Mouse (Mus musculus) cerebellum, postnatal 36 days (tissue): Measurements from ENCODE around the gene Rxra.

ENCODE experiments used
- DNase-seq, 2 experiments: peaks; one replicate each; pipeline ENCODE4 v3.0.0; 2021 to 2022; ENCODE audit warnings: mixed read lengths in 2 of 2

Rxra gene

GRCm38 (mm10) chr2:27671633-27672091 is 4.6 kb upstream of the Rxra start:
- DNase-seq = no peak

DNA sequence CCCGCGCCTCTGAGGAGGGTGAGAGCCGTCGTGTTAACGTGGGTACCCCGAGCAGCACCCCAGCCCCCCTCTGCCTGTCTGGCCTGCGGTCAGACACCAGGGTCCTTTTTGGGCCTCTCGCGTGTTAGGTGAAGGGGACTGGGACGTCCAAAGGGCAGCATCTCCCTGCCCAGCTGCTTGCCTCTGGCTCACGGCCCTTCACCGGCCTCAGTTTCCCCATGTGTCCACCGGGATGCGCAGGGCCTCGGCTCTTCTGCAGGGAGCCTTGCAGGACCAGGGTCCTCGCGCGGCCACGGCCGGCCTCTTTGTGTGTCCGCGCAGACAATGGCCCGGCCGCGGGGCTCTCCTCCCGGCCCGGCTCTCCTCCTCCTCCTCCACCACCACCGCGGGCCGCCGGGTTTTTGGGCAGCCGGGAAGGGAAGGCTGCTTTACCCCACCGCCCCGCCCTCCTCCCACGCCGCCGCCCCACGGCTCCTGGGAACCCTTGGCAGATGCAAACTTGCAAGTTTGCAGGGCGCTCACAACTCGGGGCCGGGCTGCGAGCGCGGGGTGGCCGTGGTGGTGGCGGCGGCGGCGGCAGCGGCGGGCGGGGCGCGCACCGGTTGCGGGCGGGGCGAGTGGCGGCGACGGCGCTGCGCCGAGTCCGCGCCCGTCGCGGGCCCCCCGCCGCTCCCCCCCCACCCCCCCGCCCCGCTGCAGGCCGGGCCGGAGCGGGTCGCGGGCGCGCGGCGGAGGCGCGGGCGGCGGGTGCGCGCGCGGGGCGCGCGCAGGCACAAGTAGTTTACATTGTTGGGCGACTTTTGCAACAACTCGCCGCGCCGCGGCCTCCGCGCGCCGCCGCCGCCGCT is 462 bp downstream of the Rxra start:
- peak; percentile 39 to 52 for DNase-seq

- DNase-seq = peak; percentile 33 to 36
Measured at GRCm38 (mm10) chr2:27677411-27678310, 1.4 kb downstream of the Rxra start.

DNA sequence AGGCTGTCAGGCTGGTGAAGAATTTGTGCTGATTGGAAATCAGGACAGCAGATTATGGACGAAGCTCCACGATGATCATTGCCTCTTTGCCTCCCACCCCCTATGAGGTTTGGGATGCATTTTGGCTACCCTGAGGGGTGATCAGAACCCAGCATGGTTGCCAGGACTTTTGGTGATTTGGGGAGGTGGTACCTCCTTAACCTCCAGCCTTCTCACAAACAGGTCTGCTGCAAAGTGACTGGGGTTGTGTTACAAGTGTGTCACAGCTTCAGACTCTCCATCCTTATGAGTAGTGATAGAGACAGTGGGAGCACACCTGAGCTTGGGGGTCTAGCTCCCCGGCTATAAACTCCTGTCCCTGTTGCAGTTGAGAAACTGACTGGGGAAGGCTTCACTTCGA is 2.1 kb downstream of the Rxra start:
- DNase-seq = no peak

GRCm38 (mm10) chr2:27678836-27679480 is 2.7 kb downstream of the Rxra start:
- no peak for DNase-seq

DNA sequence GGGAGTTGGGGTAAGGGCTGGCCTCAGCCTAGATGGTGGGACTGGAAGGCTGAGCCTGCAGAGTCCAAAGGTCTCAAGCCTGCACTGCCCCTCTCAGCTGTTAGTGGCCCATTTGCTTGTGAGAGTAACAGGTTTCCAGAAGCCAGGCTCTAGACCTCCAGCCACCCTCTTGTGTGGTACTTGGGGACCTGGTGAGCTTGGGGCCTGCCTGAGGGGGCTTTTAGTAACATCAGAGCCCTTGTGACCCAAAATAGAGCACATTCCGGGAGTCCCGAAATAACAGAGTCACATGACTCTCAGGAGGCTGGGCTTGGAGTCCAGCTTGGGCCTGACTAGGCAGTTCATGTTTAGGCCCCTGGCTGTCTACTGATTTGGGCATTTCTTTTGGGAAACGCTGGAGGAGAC is 3.4 kb downstream of the Rxra start:
- no peak for DNase-seq

GRCm38 (mm10) chr2:27680058-27680457 is 3.8 kb downstream of the Rxra start:
- DNase-seq = no peak

GRCm38 (mm10) chr2:27680595-27680994 is 4.4 kb downstream of the Rxra start:
- no peak for DNase-seq

DNA sequence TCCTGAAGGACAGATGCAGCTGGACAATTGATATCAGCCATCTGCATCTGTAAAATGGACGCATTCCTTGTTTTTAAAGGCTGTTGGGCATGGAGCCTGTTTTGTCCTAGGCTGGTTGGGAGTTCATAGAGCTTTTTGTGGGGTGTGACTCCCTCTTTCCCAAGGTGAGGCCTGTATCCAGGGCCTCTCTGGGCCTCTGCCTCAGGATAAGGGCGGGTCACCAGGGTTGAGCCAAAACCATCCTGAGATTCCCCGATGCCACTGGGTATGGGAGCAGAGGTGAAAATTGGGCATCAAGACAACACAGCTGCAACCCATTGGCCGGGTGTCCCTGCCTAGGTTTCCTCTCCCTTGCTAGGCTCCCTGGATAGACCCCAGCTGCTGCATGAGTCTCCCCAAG is 5.2 kb downstream of the Rxra start:
- DNase-seq = no peak

DNA sequence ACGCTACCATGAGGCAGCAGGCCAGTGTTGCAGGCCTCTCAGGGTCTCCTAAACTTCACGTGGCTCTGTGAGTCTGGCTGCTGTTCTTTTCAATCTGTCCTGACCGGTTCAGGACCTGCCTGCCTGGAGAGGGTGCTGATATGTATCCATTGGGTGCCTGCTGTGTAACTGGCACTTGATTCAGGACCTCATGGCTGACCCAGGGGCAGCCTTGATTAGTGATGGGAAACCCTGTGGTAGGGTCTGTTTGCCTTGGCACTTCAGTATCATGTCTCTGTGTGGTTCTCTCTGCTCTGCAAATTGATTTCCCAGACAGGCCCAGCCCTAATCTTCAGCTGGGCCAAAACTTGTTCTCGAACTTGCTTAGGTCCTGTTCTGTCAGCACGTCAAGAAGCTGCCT is 5.9 kb downstream of the Rxra start:
- no peak for DNase-seq

- no peak for DNase-seq
Measured at GRCm38 (mm10) chr2:27684017-27684657, 7.9 kb downstream of the Rxra start.

GRCm38 (mm10) chr2:27685917-27686316 is 9.7 kb downstream of the Rxra start:
- no peak for DNase-seq

DNA sequence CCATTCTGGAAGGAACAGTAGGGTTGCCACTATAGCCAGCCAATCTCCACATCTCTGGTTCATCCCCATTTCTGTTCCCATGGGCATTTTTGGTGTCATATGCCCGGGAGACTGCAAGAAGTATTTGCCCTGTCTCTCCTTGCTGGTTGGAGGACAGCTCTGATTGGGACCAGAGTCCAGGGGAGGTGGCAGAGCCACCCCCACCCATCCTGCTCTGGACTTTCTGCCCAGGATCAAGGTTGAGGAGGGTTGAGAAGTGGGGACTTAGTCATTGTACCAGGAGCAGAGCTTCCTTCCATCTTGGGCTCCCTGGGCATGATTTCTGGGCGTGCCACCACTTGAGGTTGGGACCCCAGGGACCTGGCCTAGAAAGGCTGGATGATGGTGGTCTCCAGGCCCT is 10.1 kb downstream of the Rxra start:
- no peak for DNase-seq

GRCm38 (mm10) chr2:27687041-27687440 is 10.8 kb downstream of the Rxra start:
- no peak for DNase-seq

- DNase-seq = no peak
Measured at GRCm38 (mm10) chr2:27687973-27688372, 11.7 kb downstream of the Rxra start.

GRCm38 (mm10) chr2:27690714-27691113 is 14.5 kb downstream of the Rxra start:
- no peak for DNase-seq

- no peak for DNase-seq
Measured at GRCm38 (mm10) chr2:27691139-27691720, 15.0 kb downstream of the Rxra start.

DNA sequence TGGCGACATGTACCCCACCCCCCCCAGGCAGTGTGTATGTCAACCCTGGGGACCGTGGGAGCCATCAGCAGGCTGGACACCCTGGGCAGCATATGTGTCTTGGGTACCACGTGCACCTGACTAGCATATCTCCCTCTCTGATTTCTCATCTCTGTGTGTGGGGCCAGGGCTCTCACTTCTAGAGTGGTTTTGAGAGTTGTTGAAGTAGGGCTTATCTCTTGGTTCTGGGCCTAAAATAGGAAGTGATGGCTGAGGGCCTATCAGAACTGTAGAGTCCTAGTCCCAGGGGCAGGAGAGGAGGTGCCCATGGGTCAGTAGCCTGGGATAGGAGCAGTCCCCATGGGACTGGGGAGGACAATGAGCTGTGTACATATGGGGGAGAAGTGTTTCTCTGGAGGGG is 16.4 kb downstream of the Rxra start:
- DNase-seq = no peak

DNA sequence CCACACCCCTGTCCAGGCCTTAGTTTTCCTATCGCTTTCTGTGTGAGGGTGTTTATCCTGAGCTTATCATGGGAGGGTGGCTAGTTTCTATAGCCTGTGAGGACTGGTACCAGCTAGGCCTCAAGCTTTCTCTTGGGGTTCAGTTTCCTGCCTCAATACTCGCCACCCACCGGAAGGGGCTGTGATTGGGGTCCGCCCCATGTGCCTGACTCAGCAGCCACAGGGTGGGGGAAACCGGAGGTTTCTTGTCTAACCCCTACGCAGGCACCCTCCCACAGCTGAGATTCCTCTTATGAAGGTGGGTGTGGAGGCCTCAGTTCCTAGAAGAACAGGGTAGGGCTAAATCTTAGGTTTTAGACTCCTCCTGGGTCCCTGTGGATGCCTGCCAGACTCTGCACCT is 17.4 kb downstream of the Rxra start:
- DNase-seq = no peak

- peak; percentile 73 to 80 for DNase-seq
Measured at GRCm38 (mm10) chr2:27699574-27699973, 23.3 kb downstream of the Rxra start.

DNA sequence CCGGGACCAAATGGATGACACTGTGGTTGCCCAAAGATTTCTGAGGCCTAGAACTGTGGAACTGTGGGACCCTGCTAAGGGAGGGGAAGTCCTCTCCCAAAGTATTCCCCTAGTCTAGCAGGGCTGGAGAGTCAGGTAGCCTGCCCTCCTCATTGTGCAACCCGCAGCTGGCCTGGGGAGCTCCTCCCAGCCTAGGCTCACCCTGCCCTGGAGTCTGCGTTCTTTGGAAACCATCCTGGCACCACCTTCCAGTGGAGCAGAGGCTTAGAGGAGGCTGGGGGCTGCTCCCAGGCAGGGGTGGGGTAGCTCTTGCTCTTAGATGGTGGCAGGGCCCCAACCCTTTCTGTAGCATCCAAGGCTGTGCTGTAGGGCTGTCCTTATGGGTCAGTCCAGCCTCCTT is 26.0 kb downstream of the Rxra start:
- no peak for DNase-seq
